Mouse (Mus musculus) megakaryocyte, embryonic 14.5 days (primary cell): ENCODE measurements at regions not wholly inside any gene's neighbourhood (a gene's known extent, or its start where the extent isn't known, plus 50 kb on each side); places are given as distances from the start of the nearest gene placed in this dataset.

ENCODE experiments used
- H3K27me3 ChIP-seq: replicated peaks from 2 replicates; pipeline ENCODE3; 2012; ENCODE audit warnings: inconsistent platforms
- H3K36me3 ChIP-seq: replicated peaks from 2 replicates; pipeline ENCODE3; 2012; ENCODE audit warnings: low read length, inconsistent platforms, mixed read lengths
- H3K4me1 ChIP-seq: 2 replicates; pipeline ENCODE4 v1.6.1; 2012; ENCODE audit warnings: inconsistent platforms
- H3K4me3 ChIP-seq: replicated peaks from 2 replicates; pipeline ENCODE3; 2012; ENCODE audit warnings: moderate library complexity, mild to moderate bottlenecking, inconsistent platforms
- H3K9me3 ChIP-seq: 2 replicates; pipeline ENCODE4 v1.6.1; 2012; ENCODE audit warnings: inconsistent platforms
- FLI1 ChIP-seq: IDR thresholded peaks from 2 replicates; pipeline ENCODE4 v1.6.1; 2012; ENCODE audit warnings: low read length, inconsistent platforms, mixed read lengths
- GATA1 ChIP-seq: IDR thresholded peaks from 3 replicates; pipeline ENCODE4 v1.6.1; 2012; ENCODE audit warnings: mixed read lengths, low read length, inconsistent platforms, borderline replicate concordance

- Histone ChIP-seq H3K4me3 (no peak overlapping the region), H3K9me3 (0 out of 2 replicates have a peak, but pooled peaks cover 3% of the 10 kb centered on the region), H3K27me3 (no peaks in the 10 kb centered on the region), H3K4me1 (no peaks in the 10 kb centered on the region), H3K36me3 (no peaks in the 10 kb centered on the region)
- TF ChIP-seq FLI1 (no peak), GATA1 (no peak)
These were observed 287.4 kb upstream of the Gpc5 start for GRCm38 (mm10) chr14:114804643-114805042.

DNA sequence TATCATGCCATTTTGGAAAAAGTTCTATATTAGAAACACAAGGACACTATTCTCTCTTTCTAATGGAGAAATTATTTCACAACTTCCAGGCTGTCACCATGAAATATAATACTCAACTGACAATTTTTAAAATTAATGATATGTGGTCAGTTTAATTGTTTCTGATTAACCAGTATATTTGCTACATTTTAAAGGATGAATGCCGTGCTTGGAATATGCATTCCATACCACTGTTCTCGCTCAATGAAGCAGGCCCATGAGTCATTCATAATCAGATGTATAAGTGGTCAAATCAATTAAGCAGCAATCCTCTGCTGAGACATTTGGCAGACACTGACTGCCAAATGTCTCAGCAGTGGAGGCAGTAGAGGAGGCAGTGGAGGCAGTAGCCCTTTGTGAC is 283.4 kb upstream of the Gpc5 start:
- 0 out of 2 replicates have a peak, but pooled peaks cover 3% of the 10 kb centered on the region for H3K9me3 ChIP-seq
- H3K27me3 ChIP-seq: no peaks in the 10 kb centered on the region
- TF ChIP-seq GATA1 (no peak), FLI1 (no peak)
- no peak overlapping the region for H3K4me3 ChIP-seq
- no peaks in the 10 kb centered on the region for H3K36me3 ChIP-seq
- H3K4me1 ChIP-seq: no peaks in the 10 kb centered on the region

GRCm38 (mm10) chr14:114820677-114821076 is 271.3 kb upstream of the Gpc5 start:
- Histone ChIP-seq H3K36me3 (no peaks in the 10 kb centered on the region), H3K4me1 (peaks cover 12% of the 10 kb centered on the region), H3K9me3 (no peaks in the 10 kb centered on the region), H3K27me3 (no peaks in the 10 kb centered on the region), H3K4me3 (no peak overlapping the region)
- TF ChIP-seq FLI1 (no peak), GATA1 (no peak)

GRCm38 (mm10) chr14:114821098-114821594 is 270.9 kb upstream of the Gpc5 start:
- no peaks in the 10 kb centered on the region for H3K36me3 ChIP-seq
- no peak overlapping the region for H3K4me3 ChIP-seq
- no peaks in the 10 kb centered on the region for H3K27me3 ChIP-seq
- H3K4me1 ChIP-seq: peaks cover 12% of the 10 kb centered on the region
- H3K9me3 ChIP-seq: no peaks in the 10 kb centered on the region
- TF ChIP-seq GATA1 (no peak), FLI1 (no peak)

DNA sequence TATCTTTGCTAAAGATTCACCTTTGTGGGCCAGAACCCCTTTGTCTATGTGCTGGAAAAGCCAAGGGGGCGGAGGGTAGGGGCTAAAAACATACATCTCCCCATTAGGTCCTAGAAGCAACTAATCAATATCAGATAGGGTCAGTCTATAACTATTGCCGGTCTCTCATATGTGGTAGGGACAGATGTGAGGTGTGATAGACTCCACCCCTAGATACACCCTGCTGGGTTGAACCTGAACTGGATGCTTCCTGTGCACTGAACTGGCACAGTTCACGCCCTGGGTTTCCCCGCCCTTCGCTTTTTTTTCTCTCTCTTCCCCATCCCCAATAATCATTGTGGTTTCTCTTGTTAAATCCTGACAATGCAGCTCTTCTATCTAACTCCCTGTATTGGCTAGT is 270.3 kb upstream of the Gpc5 start:
- H3K36me3 ChIP-seq: no peaks in the 10 kb centered on the region
- peaks cover 12% of the 10 kb centered on the region for H3K4me1 ChIP-seq
- no peaks in the 10 kb centered on the region for H3K9me3 ChIP-seq
- no peaks in the 10 kb centered on the region for H3K27me3 ChIP-seq
- no peak overlapping the region for H3K4me3 ChIP-seq
- no peak for TF ChIP-seq FLI1
- no peak for TF ChIP-seq GATA1

- H3K36me3 ChIP-seq: no peaks in the 10 kb centered on the region
- H3K4me1 ChIP-seq: no peaks in the 10 kb centered on the region
- TF ChIP-seq GATA1 (no peak), FLI1 (no peak)
- H3K27me3 ChIP-seq: no peaks in the 10 kb centered on the region
- no peaks in the 10 kb centered on the region for H3K9me3 ChIP-seq
- no peak overlapping the region for H3K4me3 ChIP-seq
These were observed 265.2 kb upstream of the Gpc5 start for GRCm38 (mm10) chr14:114826662-114827321.

DNA sequence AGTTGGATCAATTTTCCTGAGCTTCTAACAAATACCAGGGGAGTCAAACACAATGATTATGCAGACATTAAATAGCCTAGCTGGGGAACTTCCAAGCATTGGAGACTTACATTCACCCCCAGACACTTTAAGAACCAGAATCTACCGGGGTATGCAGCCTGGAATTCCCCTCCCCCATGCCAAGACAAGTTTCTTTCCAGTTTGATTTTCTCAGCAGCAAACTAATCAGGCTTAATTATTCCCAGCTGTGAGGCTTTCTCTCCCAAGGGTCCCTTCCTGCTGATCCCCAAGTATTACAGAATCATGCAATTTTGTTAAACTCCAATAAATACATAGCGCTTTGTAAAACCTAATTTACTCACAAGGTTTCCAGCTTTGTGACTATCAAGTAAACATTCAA is 262.7 kb upstream of the Gpc5 start:
- H3K4me1 ChIP-seq: no peaks in the 10 kb centered on the region
- TF ChIP-seq FLI1: no peak
- no peak for TF ChIP-seq GATA1
- H3K9me3 ChIP-seq: peaks cover 4% of the 10 kb centered on the region; the same call in 1 of the 2 replicates
- no peaks in the 10 kb centered on the region for H3K27me3 ChIP-seq
- no peak overlapping the region for H3K4me3 ChIP-seq
- no peaks in the 10 kb centered on the region for H3K36me3 ChIP-seq

GRCm38 (mm10) chr14:114832987-114833386 is 259.0 kb upstream of the Gpc5 start:
- Histone ChIP-seq H3K4me1 (no peaks in the 10 kb centered on the region), H3K36me3 (no peaks in the 10 kb centered on the region), H3K4me3 (no peak overlapping the region), H3K27me3 (no peaks in the 10 kb centered on the region), H3K9me3 (peaks cover 4% of the 10 kb centered on the region; the same call in 1 of the 2 replicates)
- TF ChIP-seq GATA1 (no peak), FLI1 (no peak)

GRCm38 (mm10) chr14:114836723-114837349 is 255.2 kb upstream of the Gpc5 start:
- Histone ChIP-seq H3K36me3 (no peaks in the 10 kb centered on the region), H3K27me3 (no peaks in the 10 kb centered on the region), H3K4me3 (no peak overlapping the region), H3K4me1 (peaks cover 10% of the 10 kb centered on the region; the same call in 1 of the 2 replicates), H3K9me3 (peaks cover 4% of the 10 kb centered on the region; the same call in 1 of the 2 replicates)
- TF ChIP-seq FLI1 (no peak), GATA1 (no peak)

DNA sequence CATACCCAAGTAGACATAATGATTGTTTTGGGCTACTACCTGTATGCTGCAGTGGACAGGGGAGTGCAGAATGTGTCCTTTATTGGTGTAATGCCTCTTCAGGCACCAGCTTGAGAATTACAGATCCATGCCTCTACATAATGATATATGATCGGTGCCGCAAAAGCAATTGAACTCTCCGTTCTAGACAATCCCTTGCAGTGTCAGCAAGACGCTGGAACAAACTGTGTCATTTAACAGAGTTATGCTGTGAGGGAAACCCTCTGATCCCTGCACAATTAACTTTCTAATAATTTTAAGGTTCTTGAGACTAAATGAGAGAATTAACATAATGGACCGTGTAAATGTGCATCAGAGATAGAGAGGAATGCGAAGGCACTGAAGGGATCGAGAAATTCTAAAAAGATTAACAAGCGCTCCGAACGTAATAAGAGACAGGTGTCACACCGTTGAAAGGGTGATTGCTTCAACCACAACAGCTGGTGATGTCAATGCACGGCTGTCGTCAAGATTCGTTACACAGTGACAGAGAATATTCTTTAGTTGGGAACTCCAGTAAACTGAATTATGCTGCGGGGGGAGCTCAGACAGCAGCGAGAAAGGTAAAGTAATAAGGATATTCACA is 254.3 kb upstream of the Gpc5 start:
- Histone ChIP-seq H3K4me1 (peaks cover 14% of the 10 kb centered on the region), H3K4me3 (no peak overlapping the region), H3K36me3 (no peaks in the 10 kb centered on the region), H3K9me3 (no peaks in the 10 kb centered on the region), H3K27me3 (no peaks in the 10 kb centered on the region)
- TF ChIP-seq FLI1 (no peak), GATA1 (no peak)
